Comparison of ENCODE assay signal across 2 mouse cellular contexts in the genomic region with DNA sequence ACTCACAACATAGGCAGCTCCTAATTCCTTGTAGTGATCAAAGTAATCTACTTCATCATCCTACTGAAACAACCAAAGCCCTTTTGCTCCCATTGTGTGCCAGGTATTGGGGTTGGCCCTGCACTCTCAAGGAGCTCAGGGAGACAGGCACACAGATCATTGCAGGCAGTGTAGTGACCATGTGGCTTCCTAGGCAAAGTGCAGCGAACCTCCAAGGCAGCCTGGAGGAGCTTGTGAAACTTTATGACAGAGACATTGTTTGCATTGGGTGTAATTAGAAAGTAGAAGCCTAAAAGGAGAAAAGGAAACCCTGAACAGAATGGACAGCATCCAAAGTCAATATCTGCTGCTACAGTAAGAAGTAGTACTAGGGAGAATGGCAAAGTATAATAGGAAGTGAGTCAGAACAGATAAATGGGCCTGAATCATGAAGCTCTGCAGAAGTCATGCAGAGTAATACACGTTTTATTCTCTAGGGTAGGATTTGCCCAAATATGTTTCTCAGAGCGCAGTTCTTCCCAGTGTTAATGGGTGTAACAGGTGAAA.
TF ChIP-seq lines count a peak whose summit lies in the region.

No protein-coding gene starts in this region.

TF ChIP-seq in C2C12, 6 proteins besides CTCF, POLR2A, EP300 and RAD21 (continued from another document):
- TF ChIP-seq MYOD1 (IDR thresholded peaks at IDR 0.05; ENCODE audit: control insufficient read depth, insufficient read length, low read depth): peak; percentile 53
- no peak for TF ChIP-seq MYOG (IDR thresholded peaks at IDR 0.05; ENCODE audit: control insufficient read depth, extremely low read depth, insufficient read length)
- peak; percentile 38 for TF ChIP-seq CEBPB (IDR thresholded peaks at IDR 0.05; ENCODE audit: low read depth)
TF ChIP-seq in C2C12: peak in this region for 4.

TF ChIP-seq in myocyte, 11 proteins besides CTCF, POLR2A, EP300 and RAD21 (continued from another document):
- TF ChIP-seq REST (IDR thresholded peaks at IDR 0.05; ENCODE audit: insufficient read depth, insufficient read length) (no peak), POLR2AphosphoS2 (IDR thresholded peaks at IDR 0.05; ENCODE audit: insufficient read length, low read depth) (no peak), MYOD1 (IDR thresholded peaks at IDR 0.05; ENCODE audit: control insufficient read depth in 1 of 3, insufficient read length in 2 of 3, low read depth in 2 of 3) (no peak), CEBPB (IDR thresholded peaks at IDR 0.05; ENCODE audit: insufficient read depth, poor library complexity, severe bottlenecking) (no peak), MYOG (IDR thresholded peaks at IDR 0.05; ENCODE audit: control insufficient read depth in 1 of 3, insufficient read depth in 1 of 3, insufficient read length in 2 of 3, low read depth in 2 of 3) (no peak), TCF12 (IDR thresholded peaks at IDR 0.05; ENCODE audit: insufficient read depth, poor library complexity, severe bottlenecking) (no peak)
